Mouse (Mus musculus) left cerebral cortex, postnatal 25 days (tissue): ENCODE measurements around the gene Copz1. TPM values are rescaled to one million over a fixed set of nuclear protein-coding genes. Genes with fewer than 3 reads are reported as not detected.

Experiments
- DNase-seq, 2 experiments: peaks; one replicate each; pipeline ENCODE4 v3.0.0; 2022; ENCODE audit warnings: low spot score in 2 of 2, mixed read lengths in 1 of 2
- intact Hi-C: fragments of 180-260 bp; cut with DNase I; formaldehyde crosslinking; loops from one replicate; pipeline ENCODE4 v1.15.1; 2025
- total RNA-seq, 2 experiments: library from RNA; stranded (reverse); gene quantifications; 2 replicates each; pipeline ENCODE4 v1.2.3; 2021

Gene Copz1
- total RNA-seq, 2 experiments from 2014 or later: 101 to 102 TPM

- intact Hi-C loops: loop anchor here (2.0 kb wide), 1 partner anchor 64 kb away; the partner anchor contains the start of gene Hnrnpa1
- DNase-seq: peak; percentile 97 to 99
Measured at GRCm38 (mm10) chr15:103305070-103305678, 32.7 kb downstream of the Copz1 start.

- DNase-seq: no peak
- intact Hi-C loops: loop anchor here (2.0 kb wide), 3 partner anchors 21 to 65 kb away; partner anchors contain the start of gene Hnrnpa1
Measured at GRCm38 (mm10) chr15:103305792-103306645, 33.5 kb downstream of the Copz1 start.

GRCm38 (mm10) chr15:103307125-103307524 lies 34.6 kb downstream of the Copz1 start:
- peak; percentile 91 to 95 for DNase-seq
- intact Hi-C loops: loop anchor here (1.0 to 2.0 kb wide), 3 partner anchors 22 to 124 kb away; no protein-coding TSS in a partner anchor

- no peak for DNase-seq
- intact Hi-C loops: no loop called here
Measured at GRCm38 (mm10) chr15:103308056-103308875, 35.8 kb downstream of the Copz1 start.

- intact Hi-C loops: no loop called here
- DNase-seq: no peak
Measured at GRCm38 (mm10) chr15:103308876-103309580, 36.5 kb downstream of the Copz1 start.

- no peak for DNase-seq
Measured at GRCm38 (mm10) chr15:103310365-103310910, 37.9 kb downstream of the Copz1 start, which contains the start of gene Gpr84. Gene Gpr84 (minus strand): TSS chr15:103310612.

GRCm38 (mm10) chr15:103313495-103314095 lies 41.1 kb downstream of the Copz1 start:
- intact Hi-C loops: no loop called here
- peak; percentile 67 to 74 for DNase-seq

More at GRCm38 (mm10) chr15:103310365-103310910, 37.9 kb downstream of the Copz1 start, which contains the start of gene Gpr84:
- intact Hi-C loops: no loop called here

- intact Hi-C loops: no loop called here
- DNase-seq: no peak
Measured at GRCm38 (mm10) chr15:103314181-103314580, 41.7 kb downstream of the Copz1 start.

- intact Hi-C loops: no loop called here
- DNase-seq: peak in 1 of 2 experiments; percentile 66
Measured at GRCm38 (mm10) chr15:103315011-103315502, 42.5 kb downstream of the Copz1 start.

- no peak for DNase-seq
- intact Hi-C loops: no loop called here
Measured at GRCm38 (mm10) chr15:103315979-103316776, 43.7 kb downstream of the Copz1 start.

GRCm38 (mm10) chr15:103317120-103317519 lies 44.6 kb downstream of the Copz1 start:
- no peak for DNase-seq
- intact Hi-C loops: no loop called here

- no peak for DNase-seq
Measured at GRCm38 (mm10) chr15:103317731-103318130, 45.2 kb downstream of the Copz1 start.

GRCm38 (mm10) chr15:103318201-103318816 lies 45.8 kb downstream of the Copz1 start:
- intact Hi-C loops: no loop called here

More at GRCm38 (mm10) chr15:103317731-103318130, 45.2 kb downstream of the Copz1 start:
- intact Hi-C loops: no loop called here

GRCm38 (mm10) chr15:103321076-103321475 lies 48.6 kb downstream of the Copz1 start:
- no peak for DNase-seq
- intact Hi-C loops: no loop called here

More at GRCm38 (mm10) chr15:103318201-103318816, 45.8 kb downstream of the Copz1 start:
- DNase-seq: no peak

- DNase-seq: no peak
- intact Hi-C loops: loop anchor here (2.0 kb wide), 1 partner anchor 18 kb away; the partner anchor contains the start of gene Zfp385a
Measured at GRCm38 (mm10) chr15:103322396-103322795, 49.9 kb downstream of the Copz1 start.

GRCm38 (mm10) chr15:103323070-103323454 lies 50.5 kb downstream of the Copz1 start:
- intact Hi-C loops: loop anchor here (2.0 kb wide), 1 partner anchor 18 kb away; the partner anchor contains the start of gene Zfp385a
- DNase-seq: no peak
